8 mouse cellular contexts compared by ENCODE assay signal in the genomic region with DNA sequence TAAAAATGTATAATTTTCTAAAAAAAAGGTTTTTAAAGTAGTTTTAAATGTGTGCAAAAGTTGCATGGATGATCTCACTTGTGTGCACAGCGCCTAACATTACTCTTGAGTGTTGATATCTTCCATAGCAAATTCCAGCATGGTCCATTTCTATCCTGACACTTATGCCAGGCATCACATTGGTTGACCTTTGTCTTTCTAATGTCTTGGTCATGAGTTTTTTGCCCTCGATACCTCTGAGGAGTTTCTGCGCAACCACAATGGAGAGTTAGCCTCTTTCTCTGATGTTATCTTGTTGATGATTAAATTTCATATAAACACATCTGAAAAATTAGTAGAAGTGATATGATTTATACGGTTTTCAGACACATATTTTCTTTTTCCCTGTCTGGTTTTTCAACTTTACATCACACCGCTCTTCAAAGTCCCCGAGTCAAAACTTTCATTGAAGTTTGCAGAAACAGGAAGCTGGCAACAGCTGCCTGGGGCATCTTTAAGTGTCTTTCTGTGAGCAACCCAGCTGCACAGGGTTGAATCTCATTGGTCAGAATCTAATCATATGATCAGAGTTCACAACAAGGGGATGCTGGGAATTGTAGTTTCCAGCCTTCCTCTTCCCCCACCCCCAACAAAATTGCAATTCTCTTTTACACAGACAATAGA.
DNase-seq lines count a peak whose midpoint lies in the region; ATAC-seq and TF ChIP-seq lines count a peak whose summit lies in the region.

No protein-coding gene starts in this region.

- no peak overlapping the region for H3K4me3 ChIP-seq in left cerebral cortex, adult 2 months
- no peak overlapping the region for H3K4me3 ChIP-seq in hindbrain, embryonic 10.5 days
- no peak overlapping the region for H3K4me3 ChIP-seq in midbrain, embryonic 10.5 days

- no peaks in the 10 kb centered on the region for H3K36me3 ChIP-seq in hindbrain, embryonic 10.5 days
- no peaks in the 10 kb centered on the region for H3K36me3 ChIP-seq in midbrain, embryonic 10.5 days

- no peak overlapping the region for H3K27ac ChIP-seq in left cerebral cortex, adult 2 months
- no peak overlapping the region for H3K27ac ChIP-seq in hindbrain, embryonic 10.5 days
- H3K27ac ChIP-seq in midbrain, embryonic 10.5 days (replicated peaks) = no peak overlapping the region

- intact Hi-C loops in left cerebral cortex, postnatal 10 days (cut with DNase I) = no loop called here
- intact Hi-C loops in left cerebral cortex, adult 2 months (cut with DNase I) = no loop called here

- 77% methylated on average over 6 of the region's 6 CpGs for WGBS in hindbrain, embryonic 10.5 days
- WGBS in midbrain, embryonic 10.5 days = 83% methylated on average over 6 of the region's 6 CpGs

- H3K4me1 ChIP-seq in hindbrain, embryonic 10.5 days (replicated peaks) = no peaks in the 10 kb centered on the region
- H3K4me1 ChIP-seq in midbrain, embryonic 10.5 days = 0 out of 2 replicates have a peak, but pooled peaks cover 3% of the 10 kb centered on the region

- peak; percentile 20 to 47 for DNase-seq in left cerebral cortex, postnatal 10 days (ENCODE audit: extremely low spot score in 1 of 2, low spot score in 2 of 2)
- no peak for DNase-seq in left cerebral cortex, adult 2 months (ENCODE audit: extremely low spot score in 1 of 2, low spot score in 2 of 2)
- peak; percentile 9 for DNase-seq in hindbrain, embryonic 10.5 days (ENCODE audit: low spot score)
- DNase-seq in midbrain, embryonic 10.5 days (ENCODE audit: low spot score) = peak; percentile 13
- peak; percentile 39 for DNase-seq in thymus, postnatal 4 days
- no peak for DNase-seq in urinary bladder, postnatal 10 days (ENCODE audit: low spot score)

- H3K9me3 ChIP-seq in hindbrain, embryonic 10.5 days = no peaks in the 10 kb centered on the region
- no peaks in the 10 kb centered on the region for H3K9me3 ChIP-seq in midbrain, embryonic 10.5 days (replicated peaks)

- no peaks in the 10 kb centered on the region for H3K27me3 ChIP-seq in hindbrain, embryonic 10.5 days (ENCODE audit: insufficient read depth, poor library complexity, severe bottlenecking)
- no peaks in the 10 kb centered on the region for H3K27me3 ChIP-seq in midbrain, embryonic 10.5 days (ENCODE audit: low read depth, poor library complexity, severe bottlenecking)

- no peak for TF ChIP-seq CTCF in left cerebral cortex, adult 2 months (IDR thresholded peaks at IDR 0.05)

- ATAC-seq in activated CD4-positive, CD25-positive, alpha-beta regulatory T cell, adult 4 months = peak; percentile 97
- no peak for ATAC-seq in cerebellum, adult (ENCODE audit: insufficient number of reproducible peaks, low FRiP score, low TSS enrichment)

Comparison
In these comparisons a context has a peak if more than half of its experiments do, and no peak if none do; other contexts are left out.
1. DNase-seq: peak in left cerebral cortex, postnatal 10 days (2 of 2), hindbrain, embryonic 10.5 days (single experiment), midbrain, embryonic 10.5 days (single experiment) and thymus, postnatal 4 days (single experiment); none in left cerebral cortex, adult 2 months (0 of 2) and urinary bladder, postnatal 10 days (single experiment).